Mouse (Mus musculus) midbrain, postnatal 0 days (tissue): ENCODE results near the gene Ttll13. TPM values are rescaled to one million over a fixed set of nuclear protein-coding genes. Genes with fewer than 3 reads are reported as not detected.

ENCODE experiments used
- ATAC-seq: fragments of 200-750 bp; cut with Nextera tagmentation; 2 replicates; pipeline ENCODE4 v1.8.0; 2017; ENCODE audit warnings: moderate number of reproducible peaks, mild to moderate bottlenecking, moderate TSS enrichment, moderate library complexity; ENCODE audit not compliant: low FRiP score
- DNase-seq: peaks from one replicate; pipeline ENCODE4 v3.0.0-alpha.2; 2015; ENCODE audit warnings: low spot score
- H3K27ac ChIP-seq: fragments of 300-500 bp; sonication (generic); 2 replicates; pipeline ENCODE4 v1.5.1; 2014; ENCODE audit warnings: low read depth, mild to moderate bottlenecking, low read length, mixed read lengths
- H3K27me3 ChIP-seq: fragments of 300-500 bp; sonication (generic); 2 replicates; pipeline ENCODE4 v1.6.1; 2014; ENCODE audit warnings: low read length, control low read depth, mixed read lengths; ENCODE audit not compliant: insufficient read depth
- H3K36me3 ChIP-seq: fragments of 300-500 bp; sonication (generic); 2 replicates; pipeline ENCODE4 v1.6.1; 2014; ENCODE audit warnings: low read length, control low read depth, mixed read lengths; ENCODE audit not compliant: insufficient read depth
- H3K4me1 ChIP-seq: fragments of 300-500 bp; sonication (generic); 2 replicates; pipeline ENCODE4 v1.6.1; 2014; ENCODE audit warnings: mild to moderate bottlenecking, control low read depth, antibody characterized with exemption, low read length, mixed read lengths; ENCODE audit not compliant: insufficient read depth
- H3K4me2 ChIP-seq: fragments of 300-500 bp; sonication (generic); 2 replicates; pipeline ENCODE4 v1.6.1; 2014; ENCODE audit warnings: low read depth, mild to moderate bottlenecking, low read length, mixed read lengths; ENCODE audit not compliant: poor library complexity, severe bottlenecking
- H3K4me3 ChIP-seq: fragments of 300-500 bp; sonication (generic); 2 replicates; pipeline ENCODE4 v1.5.1; 2014; ENCODE audit warnings: low read depth, mild to moderate bottlenecking, low read length, moderate library complexity
- H3K9ac ChIP-seq: fragments of 300-500 bp; sonication (generic); replicated peaks from 2 replicates; pipeline ENCODE4 v1.6.1; 2014; ENCODE audit warnings: mild to moderate bottlenecking, low read length, moderate library complexity, mixed read lengths; ENCODE audit not compliant: poor library complexity, severe bottlenecking
- H3K9me3 ChIP-seq: fragments of 300-500 bp; sonication (generic); 2 replicates; pipeline ENCODE4 v1.6.1; 2016; ENCODE audit warnings: low read length, control low read depth
- CTCF ChIP-seq: IDR thresholded peaks from 2 replicates; pipeline ENCODE4 v1.5.1; 2016; ENCODE audit warnings: antibody characterized with exemption, mild to moderate bottlenecking
- WGBS: fragments of 180-500 bp; shearing (Covaris S2); extraction: QIAGEN DNeasy Blood & Tissue Kit; methylation state at CpG from one replicate; pipeline ENCODE4 v1.1.7; 2014; 5-methylcytosine and 5-hydroxymethylcytosine counted together
- polyA plus RNA-seq: library from polyadenylated mRNA; unstranded; fragments of >200 nt; fragmentation: Nextera tagmentation; extraction: Ambion mirVana; gene quantifications from 2 replicates; pipeline ENCODE4 v1.2.1, GENCODE M21; 2015
- total RNA-seq: library from RNA; depleted of rRNA; stranded (reverse); fragments of >200 nt; gene quantifications from 2 replicates; pipeline ENCODE4 v1.2.3, GENCODE M21; 2014

Gene Ttll13
- total and polyA plus RNA-seq, 2 experiments from 2014 or later: 1.2 to 3.2 TPM

DNA sequence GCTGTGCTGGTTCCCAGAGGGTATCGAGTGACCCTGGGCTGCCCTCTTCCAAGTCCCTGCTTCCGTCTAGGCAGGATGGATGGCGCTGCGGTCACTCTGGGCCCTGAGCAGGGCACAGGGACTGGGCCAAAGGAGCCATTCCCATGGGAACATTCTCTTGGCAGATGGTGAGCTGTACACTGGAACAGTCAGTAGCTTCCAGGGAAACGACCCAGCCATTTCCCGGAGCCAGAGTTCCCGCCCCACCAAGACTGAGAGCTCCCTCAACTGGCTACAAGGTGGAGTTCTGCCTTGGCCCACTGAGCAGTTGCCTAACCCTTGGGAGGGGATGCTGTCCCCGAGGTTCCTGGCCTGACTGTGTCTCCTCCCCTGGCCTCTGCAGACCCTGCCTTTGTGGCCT, 29.6 kb upstream of the Ttll13 start:
- H3K36me3 ChIP-seq: peaks cover 47% of the 10 kb centered on the region
- no peaks in the 10 kb centered on the region for H3K9me3 ChIP-seq
- no peak overlapping the region for H3K4me3 ChIP-seq
- H3K27me3 ChIP-seq: no peaks in the 10 kb centered on the region
- peak; percentile 54 for TF ChIP-seq CTCF
- no peak overlapping the region for H3K4me2 ChIP-seq
- DNase-seq (peak; percentile 90), ATAC-seq (peak; percentile 63)
- H3K4me1 ChIP-seq: no peaks in the 10 kb centered on the region
- WGBS: 69% methylated on average over 8 of the region's 8 CpGs
- no peak overlapping the region for H3K9ac ChIP-seq
- H3K27ac ChIP-seq: no peak overlapping the region

- H3K27ac ChIP-seq: no peak overlapping the region
- no peak overlapping the region for H3K9ac ChIP-seq
- DNase-seq (no peak), ATAC-seq (no peak)
- H3K4me2 ChIP-seq: no peak overlapping the region
- H3K4me3 ChIP-seq: no peak overlapping the region
- 93% methylated on average over 9 of the region's 9 CpGs for WGBS
- H3K27me3 ChIP-seq: no peaks in the 10 kb centered on the region
- no peak for TF ChIP-seq CTCF
- H3K4me1 ChIP-seq: no peaks in the 10 kb centered on the region
- H3K9me3 ChIP-seq: no peaks in the 10 kb centered on the region
- peaks cover 45% of the 10 kb centered on the region for H3K36me3 ChIP-seq
These were observed 27.5 kb upstream of the Ttll13 start for GRCm38 (mm10) chr7:80218666-80219065.

DNA sequence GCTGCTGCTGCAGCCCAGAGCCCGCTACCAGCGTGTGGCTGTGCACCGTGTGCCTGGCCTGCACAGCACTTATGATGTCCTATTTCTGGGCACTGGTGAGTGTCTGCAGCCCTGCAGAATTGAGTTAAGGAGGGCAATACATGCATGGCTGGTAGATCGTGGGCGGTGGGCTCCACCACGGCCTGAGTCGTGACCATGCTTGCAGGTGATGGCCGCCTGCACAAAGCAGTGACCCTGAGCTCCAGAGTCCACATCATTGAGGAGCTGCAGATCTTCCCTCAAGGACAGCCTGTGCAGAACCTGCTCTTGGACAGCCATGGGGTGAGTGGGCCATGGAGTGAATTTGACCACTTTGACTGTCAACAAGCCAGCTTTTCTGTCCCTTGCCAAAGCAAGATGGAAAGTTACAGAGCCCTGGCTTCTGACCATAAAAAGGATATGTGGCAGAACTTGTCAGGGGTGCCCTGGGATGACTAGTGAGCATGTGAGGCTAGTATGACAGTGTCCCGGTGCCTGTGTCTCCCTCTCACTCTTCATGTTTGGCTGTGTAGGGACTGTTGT, 25.9 kb upstream of the Ttll13 start:
- H3K36me3 ChIP-seq: peaks cover 61% of the 10 kb centered on the region
- ATAC-seq: no peak

DNA sequence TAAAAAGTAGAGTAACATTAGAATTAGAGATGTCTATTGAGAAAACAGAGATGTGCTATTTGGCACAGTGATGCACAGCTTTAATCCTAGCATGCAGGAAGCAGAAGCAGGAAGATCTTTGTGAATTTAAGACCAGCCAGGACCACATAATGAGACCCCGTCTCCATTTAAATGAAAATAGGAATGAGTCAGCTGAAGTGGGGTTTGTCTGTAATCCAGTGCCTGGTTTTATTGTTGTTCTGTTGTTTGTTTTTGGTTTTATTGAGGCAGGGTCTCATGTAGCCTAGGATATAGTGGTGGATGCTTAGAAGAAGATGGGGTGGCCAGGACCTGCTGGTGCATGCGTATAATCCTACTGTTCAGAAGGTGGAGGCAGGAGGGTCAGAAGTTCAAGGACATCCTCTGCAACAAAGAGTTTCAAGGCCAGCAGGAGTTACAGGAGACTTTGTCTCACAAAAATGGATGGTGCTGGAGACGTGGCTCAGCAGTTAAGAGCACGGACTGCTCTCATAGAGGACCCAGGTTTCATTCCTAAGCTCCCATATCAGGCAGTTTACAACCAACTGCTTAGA, 24.9 kb upstream of the Ttll13 start:
- H3K27me3 ChIP-seq: no peaks in the 10 kb centered on the region
- no peaks in the 10 kb centered on the region for H3K9me3 ChIP-seq
- H3K36me3 ChIP-seq: peaks cover 66% of the 10 kb centered on the region
- DNase-seq (no peak), ATAC-seq (no peak)
- no peak overlapping the region for H3K27ac ChIP-seq
- no peak for TF ChIP-seq CTCF
- no peak overlapping the region for H3K4me3 ChIP-seq
- no peak overlapping the region for H3K4me2 ChIP-seq
- H3K4me1 ChIP-seq: no peaks in the 10 kb centered on the region
- 89% methylated on average over 4 of the region's 4 CpGs for WGBS
- no peak overlapping the region for H3K9ac ChIP-seq

More for the DNA sequence above, 25.9 kb upstream of the Ttll13 start:
- H3K9me3 ChIP-seq: no peaks in the 10 kb centered on the region
- H3K27me3 ChIP-seq: no peaks in the 10 kb centered on the region
- no peak overlapping the region for H3K4me2 ChIP-seq
- over 99% methylated on average over 9 of the region's 9 CpGs for WGBS
- no peak for TF ChIP-seq CTCF
- no peaks in the 10 kb centered on the region for H3K4me1 ChIP-seq
- H3K9ac ChIP-seq: no peak overlapping the region
- H3K4me3 ChIP-seq: no peak overlapping the region
- no peak overlapping the region for H3K27ac ChIP-seq
- no peak for DNase-seq

GRCm38 (mm10) chr7:80227065-80227464, 19.1 kb upstream of the Ttll13 start:
- Histone ChIP-seq H3K4me2 (no peak overlapping the region), H3K27ac (no peak overlapping the region), H3K9me3 (no peaks in the 10 kb centered on the region), H3K4me1 (no peaks in the 10 kb centered on the region), H3K4me3 (no peak overlapping the region), H3K27me3 (no peaks in the 10 kb centered on the region; the same call in 1 of the 2 replicates), H3K9ac (no peak overlapping the region), H3K36me3 (peaks cover 29% of the 10 kb centered on the region)
- peak; percentile 25; the same call in 1 of the 2 replicates for TF ChIP-seq CTCF
- no peak for DNase-seq
- WGBS: 98% methylated on average over 4 of the region's 4 CpGs
- ATAC-seq: no peak

DNA sequence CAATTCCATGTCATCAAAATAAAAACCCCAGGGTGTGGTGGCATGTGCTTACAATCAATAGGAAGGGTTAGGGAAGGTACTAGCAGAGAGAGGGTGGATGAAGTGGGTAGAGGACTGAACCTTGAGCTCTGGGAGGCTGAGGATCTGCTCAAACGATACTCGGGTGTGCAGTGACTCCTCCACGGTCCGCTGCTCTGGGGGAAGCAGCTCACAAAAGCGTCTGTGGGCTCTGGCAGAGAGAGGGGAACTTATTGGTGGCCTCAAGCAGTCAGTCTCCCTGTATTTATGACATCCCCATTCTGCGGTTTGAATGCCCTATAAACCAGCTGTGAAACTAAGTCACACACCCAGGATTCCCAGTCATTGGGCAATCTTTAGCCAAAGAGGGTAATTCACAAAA, 16.0 kb upstream of the Ttll13 start:
- TF ChIP-seq CTCF: no peak
- Histone ChIP-seq H3K4me3 (no peak overlapping the region), H3K36me3 (peaks cover 9% of the 10 kb centered on the region), H3K4me1 (no peaks in the 10 kb centered on the region), H3K27ac (no peak overlapping the region), H3K27me3 (no peaks in the 10 kb centered on the region; the same call in 1 of the 2 replicates), H3K9ac (no peak overlapping the region), H3K9me3 (no peaks in the 10 kb centered on the region), H3K4me2 (no peak overlapping the region)
- ATAC-seq (no peak), DNase-seq (no peak)
- 50% methylated on average over 6 of the region's 6 CpGs for WGBS
